Mouse (Mus musculus) gastrocnemius, postnatal 14 days (tissue): Measurements from ENCODE around the gene Gm9747. TPM values are rescaled to one million over a fixed set of nuclear protein-coding genes. Genes with fewer than 3 reads are reported as not detected.

ENCODE experiments used
- DNase-seq: peaks from one replicate; pipeline ENCODE4 v3.0.0; 2021; ENCODE audit warnings: mixed read lengths
- intact Hi-C: fragments of 180-260 bp; cut with DNase I; formaldehyde crosslinking; loops from one replicate; pipeline ENCODE4 v1.15.1; 2025; ENCODE audit warnings: low total_unique reads
- long read RNA-seq, 2 experiments: library from polyadenylated mRNA; stranded (forward); transcript quantifications; one replicate each; pipeline ENCODE4 v2.0.0; 2021
- total RNA-seq, 2 experiments: library from RNA; stranded (reverse); gene quantifications; 2 replicates each; pipeline ENCODE4 v1.2.3; 2021

Gm9747 gene
- not detected for total RNA-seq
- long read RNA-seq, experiment 1, transcript Gm9747-201 (1 exons, 2,822 nt), result major isoform, 5 of 5 reads
- long read RNA-seq, experiment 1, partial matches to known transcripts, result 0 of 5 reads
- long read RNA-seq, experiment 1, other reads (novel, unspliced or antisense), result 0 of 5 reads
- long read RNA-seq, experiment 2, partial matches to known transcripts, result 0 of 2 reads
- long read RNA-seq, experiment 2, other reads (novel, unspliced or antisense), result 0 of 2 reads

DNA sequence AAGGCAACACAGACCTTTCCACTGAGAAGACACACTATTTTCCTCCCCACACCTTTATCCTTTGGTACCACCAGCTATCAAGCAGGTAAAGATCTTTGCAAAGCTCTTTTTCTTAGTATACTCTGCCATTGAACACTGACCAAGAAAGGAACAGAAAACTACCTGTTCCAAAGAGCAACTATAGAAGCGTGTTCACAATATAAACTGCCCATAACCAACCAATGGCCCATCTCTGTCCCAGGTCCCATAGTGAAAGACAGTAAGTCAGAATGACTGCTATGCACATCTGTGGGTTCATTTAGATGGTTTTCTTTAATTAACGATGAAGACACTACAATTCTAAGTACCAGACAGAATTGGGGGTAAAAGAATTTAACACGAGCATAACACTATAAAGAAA is at the start of gene Gm9747:
TSS of gene Gm9747 (plus strand) at position 301 of the 400 bp plus-strand sequence.
- no peak for DNase-seq
- intact Hi-C loops, result no loop called here

DNA sequence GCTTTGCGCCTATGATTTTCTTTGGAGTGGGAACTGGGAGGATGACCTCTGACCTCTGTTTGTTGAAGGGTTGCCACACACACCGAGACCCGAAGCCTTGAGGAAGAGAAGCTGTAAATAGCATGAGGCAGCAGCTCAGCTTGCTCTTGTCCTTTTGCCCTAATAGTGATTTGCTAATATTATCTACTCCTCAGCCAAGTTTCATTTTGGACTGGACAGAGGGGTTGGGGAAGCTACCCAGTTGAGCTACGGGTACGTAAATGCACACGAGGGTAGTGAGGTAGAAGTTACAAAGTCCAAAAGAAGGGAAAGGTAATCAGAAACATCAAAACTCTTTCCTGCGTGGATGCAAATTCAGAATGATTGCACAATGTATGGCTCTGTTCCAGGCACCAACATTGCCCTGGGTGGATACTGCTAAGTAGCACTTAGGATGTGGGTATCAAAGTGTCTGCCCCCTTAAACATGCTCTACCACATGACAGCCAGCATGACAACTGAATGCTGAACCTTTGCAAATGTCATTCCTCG is 48.9 kb upstream of the Gm9747 start:
- intact Hi-C loops, result no loop called here
- no peak for DNase-seq

- no peak for DNase-seq
- intact Hi-C loops, result no loop called here
Observed at GRCm38 (mm10) chr1:82188549-82189231, 44.2 kb upstream of the Gm9747 start.

DNA sequence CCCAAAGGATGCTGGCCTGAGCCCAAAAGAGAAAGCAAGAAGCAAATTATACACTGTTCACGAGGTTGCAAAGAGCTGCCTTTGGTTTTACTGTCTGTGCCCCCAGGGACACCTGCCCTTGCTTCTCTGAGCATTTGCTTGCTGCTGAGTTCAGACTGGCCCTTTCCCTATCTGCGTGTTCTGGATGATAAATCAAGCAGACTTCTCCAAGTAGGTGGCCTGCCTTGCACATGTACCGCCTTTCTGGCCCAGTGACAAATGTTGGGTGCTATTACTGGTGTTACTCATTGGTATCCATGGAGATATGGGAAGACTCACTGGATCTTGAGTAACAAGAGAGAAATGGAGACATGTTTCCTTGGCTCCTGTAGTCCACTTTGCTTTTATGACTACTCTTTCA is 43.4 kb upstream of the Gm9747 start:
- intact Hi-C loops, result no loop called here
- DNase-seq, result peak; percentile 27

DNA sequence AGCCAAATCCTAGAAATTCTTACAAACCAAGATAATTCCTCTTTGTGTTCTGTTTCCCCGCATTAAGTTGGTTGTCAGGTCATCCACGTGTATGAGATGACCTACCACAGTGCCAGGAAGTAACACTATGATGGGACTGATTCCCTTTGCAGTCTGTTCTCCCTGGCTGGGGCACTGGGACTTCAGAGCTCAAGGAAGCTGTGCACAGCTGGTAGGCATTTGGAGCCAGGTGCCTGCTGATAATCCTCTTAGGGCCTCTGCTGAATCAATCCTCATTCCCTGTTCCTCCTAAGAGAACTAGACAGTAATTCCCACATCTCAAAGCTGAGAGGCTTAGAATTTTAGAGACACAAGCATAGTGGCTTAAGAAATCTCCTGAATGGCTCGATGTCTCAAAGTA is 41.3 kb upstream of the Gm9747 start:
- no peak for DNase-seq
- intact Hi-C loops, result no loop called here

DNA sequence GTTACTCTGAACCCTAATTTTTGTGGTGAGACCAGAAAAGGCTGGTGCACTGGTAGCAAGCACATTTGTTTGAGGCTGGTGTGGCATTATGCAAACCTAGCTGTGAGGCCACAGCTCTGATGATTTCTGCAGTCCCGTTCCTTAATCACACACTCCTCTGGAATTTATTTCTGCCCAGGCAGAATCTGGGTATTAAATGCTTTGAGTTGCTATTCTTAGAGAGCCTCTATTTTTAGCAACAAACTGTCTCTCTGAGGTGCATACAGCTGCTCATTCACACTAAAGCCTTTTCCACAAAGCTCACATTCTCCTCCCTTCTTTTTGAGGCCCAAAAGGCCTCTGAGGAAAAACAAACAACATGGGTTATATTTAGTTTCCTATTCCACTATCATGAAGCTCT is 33.0 kb upstream of the Gm9747 start:
- intact Hi-C loops, result no loop called here
- DNase-seq, result no peak

- DNase-seq, result no peak
- intact Hi-C loops, result no loop called here
Observed at GRCm38 (mm10) chr1:82200636-82201035, 32.3 kb upstream of the Gm9747 start.

DNA sequence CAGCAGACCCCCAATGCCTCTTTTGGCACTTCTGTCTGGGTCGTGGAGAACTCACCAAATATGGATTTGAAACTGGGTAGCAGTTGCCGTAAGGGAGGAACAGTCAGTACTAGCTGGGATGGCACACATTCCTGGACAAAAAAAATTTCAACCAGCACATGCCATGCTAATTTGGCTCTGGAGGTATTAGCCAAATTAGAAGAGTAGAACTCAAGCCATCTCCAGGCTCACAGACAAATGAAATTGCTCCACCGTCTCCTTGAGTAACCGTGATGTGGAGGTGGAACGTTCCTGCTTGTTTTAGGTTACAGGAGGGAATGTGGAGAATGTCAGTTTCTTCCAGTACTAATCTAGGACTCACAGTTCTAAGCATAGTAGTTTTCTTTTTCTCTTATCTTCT is 25.4 kb upstream of the Gm9747 start:
- no peak for DNase-seq
- intact Hi-C loops, result no loop called here

- peak; percentile 6 for DNase-seq
- intact Hi-C loops, result no loop called here
Observed at GRCm38 (mm10) chr1:82220673-82221396, 12.1 kb upstream of the Gm9747 start.

DNA sequence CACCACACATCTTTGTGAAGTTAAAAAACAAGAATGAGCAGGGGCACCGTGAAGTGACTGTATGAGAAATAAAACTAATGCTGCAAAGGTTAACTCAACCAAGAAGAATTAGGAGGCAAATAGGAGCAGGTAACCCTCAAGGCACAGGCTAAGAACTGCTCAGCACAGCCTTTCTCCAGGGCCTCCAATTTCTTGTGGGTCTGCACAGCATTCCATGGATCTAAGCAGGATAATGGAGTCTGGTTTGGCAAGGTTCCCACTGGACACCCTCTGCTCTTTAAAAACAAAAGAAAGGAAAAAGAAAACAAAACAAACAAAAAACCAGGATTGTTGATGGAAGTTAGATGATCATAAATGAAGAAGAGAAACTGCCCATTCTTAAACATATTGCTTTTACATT is 11.4 kb upstream of the Gm9747 start:
- no peak for DNase-seq
- intact Hi-C loops, result no loop called here

GRCm38 (mm10) chr1:82223042-82223795 is 9.7 kb upstream of the Gm9747 start:
- intact Hi-C loops, result no loop called here
- DNase-seq, result no peak

DNA sequence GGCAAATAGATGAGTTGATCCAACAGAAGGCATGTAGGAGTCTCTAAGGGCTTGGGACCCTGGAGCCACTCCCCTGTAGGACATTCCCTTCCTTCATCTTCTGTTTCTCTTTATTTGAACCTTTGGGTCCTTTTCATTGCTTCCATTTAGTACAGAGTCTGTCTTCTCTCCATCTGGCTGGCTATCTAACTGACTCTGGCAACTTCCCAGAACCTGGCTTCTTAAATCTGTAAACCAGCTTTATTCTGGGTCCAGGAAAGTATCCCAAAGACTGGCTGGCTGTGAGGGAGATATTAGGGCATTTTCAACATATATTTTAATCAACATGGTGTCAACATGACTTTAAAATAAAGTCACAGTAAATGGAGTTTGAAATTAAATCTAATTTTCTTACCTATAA is 4.1 kb upstream of the Gm9747 start:
- intact Hi-C loops, result no loop called here
- DNase-seq, result no peak

DNA sequence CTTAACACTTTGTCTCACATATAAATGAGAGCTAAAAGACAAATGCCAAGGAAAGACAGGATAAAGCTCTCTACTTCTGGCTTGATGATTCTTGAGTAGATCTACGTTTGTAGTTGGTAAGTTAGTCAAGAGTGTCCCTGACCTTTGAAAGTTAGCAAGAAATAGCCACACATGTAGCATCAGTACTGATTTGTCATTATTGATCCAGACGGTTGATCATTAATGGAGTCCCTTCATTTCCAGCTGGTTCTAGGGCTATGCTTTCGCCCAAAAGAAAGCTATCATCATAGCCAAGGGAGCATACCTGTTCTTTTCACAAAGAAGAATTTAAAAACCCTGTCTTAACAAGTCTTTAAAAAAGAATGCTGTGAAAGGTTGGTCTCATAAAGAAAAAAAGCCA is 1.7 kb downstream of the Gm9747 start:
- DNase-seq, result no peak
- intact Hi-C loops, result no loop called here

DNA sequence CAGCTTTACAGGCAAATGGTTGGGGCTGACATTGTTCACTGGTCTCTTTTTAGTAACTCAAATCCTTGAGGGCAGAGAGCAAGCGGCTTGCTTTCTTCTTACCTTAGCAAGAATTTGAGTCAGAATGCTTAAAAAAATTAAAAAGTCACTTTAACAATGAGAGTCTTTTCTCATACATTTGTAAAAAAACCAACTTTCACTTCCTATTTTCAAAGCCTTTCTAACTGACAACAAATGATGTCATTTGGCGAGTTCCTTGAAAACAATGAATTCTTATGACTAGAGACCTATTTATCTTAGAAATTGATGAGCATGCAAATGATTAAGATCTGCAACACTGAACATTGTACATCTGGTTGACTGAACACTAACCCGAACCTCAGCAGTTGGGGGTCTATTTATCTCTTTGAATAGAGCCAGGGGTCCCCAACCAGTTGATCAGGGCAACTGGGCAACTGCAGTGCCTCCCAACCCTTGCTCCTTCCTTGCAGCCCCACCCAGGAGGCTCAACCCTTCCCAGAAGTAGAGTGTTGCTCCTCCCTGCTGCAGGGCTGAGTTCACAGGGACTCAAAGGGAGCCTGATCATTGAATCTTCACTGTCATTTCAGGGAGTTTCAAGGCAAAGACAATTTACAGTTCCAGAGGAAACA is 2.7 kb downstream of the Gm9747 start:
- intact Hi-C loops, result no loop called here
- no peak for DNase-seq

- DNase-seq, result no peak
- intact Hi-C loops, result no loop called here
Observed at GRCm38 (mm10) chr1:82238245-82238644, 5.3 kb downstream of the Gm9747 start.

DNA sequence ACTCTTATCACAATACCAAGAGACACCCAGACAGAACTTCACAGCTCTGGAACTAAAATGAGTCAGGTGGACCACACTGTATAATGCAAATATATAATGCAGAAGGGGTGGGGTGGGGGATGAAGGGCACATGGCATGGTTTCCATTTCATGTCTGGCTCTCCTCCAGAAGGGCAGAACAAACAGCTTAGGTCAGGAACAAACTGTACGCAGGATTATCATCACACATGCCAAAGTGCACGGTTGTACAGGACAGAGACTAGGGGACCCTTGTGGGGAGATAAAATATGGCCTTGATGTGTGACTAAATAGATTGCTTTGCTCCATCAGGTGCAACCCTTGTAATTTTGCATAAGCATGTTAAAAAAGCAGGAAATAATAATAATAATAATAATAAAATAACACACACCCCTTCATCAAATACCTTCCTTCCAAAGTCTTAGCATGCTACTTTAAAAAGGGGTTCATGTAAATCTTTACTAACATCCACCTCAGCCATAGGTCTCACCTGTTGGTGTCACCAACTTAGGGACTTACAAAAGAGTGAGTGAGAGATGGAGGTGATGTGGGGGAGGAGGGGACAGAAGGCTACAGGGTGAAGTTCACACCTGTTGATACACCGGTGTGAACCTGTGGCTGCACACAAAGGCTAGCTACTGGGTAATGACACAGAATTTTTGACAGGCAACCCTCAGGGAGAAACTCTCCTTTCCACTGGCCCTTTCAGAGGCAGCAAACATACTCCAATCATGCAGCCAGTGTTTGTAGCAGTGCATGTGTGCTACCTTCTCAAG is 6.7 kb downstream of the Gm9747 start:
- intact Hi-C loops, result no loop called here

GRCm38 (mm10) chr1:82243260-82243825 is 10.4 kb downstream of the Gm9747 start:
- intact Hi-C loops, result no loop called here

More for the DNA sequence above, 6.7 kb downstream of the Gm9747 start:
- DNase-seq, result no peak

DNA sequence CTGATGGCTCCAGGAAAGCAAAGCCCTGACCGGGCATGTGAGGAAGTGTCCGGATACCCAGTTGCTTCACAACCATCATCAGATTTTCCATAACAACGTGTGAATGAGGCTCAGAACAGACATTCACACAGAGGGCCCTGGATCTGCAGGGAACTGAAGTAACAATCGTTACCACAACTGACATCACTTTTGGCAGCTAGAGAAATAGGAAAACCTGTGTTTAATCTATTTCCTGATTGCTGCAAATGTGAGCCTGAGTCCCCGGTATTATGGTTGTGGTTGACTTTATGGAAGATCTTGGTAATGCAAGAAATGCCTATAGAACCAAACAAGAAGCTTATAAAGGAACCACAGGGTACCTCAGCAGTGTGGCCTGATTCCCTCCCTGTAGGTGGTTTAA is 12.1 kb downstream of the Gm9747 start:
- intact Hi-C loops, result no loop called here
- no peak for DNase-seq

More at GRCm38 (mm10) chr1:82243260-82243825, 10.4 kb downstream of the Gm9747 start:
- DNase-seq, result peak; percentile 19
